Mouse (Mus musculus) lung, postnatal 14 days (tissue): ENCODE measurements around the gene Gpx3.
A peak's percentile ranks its signal among the peaks of the same experiment; 100 is the strongest.
"Not testable (repeated sequence)": the region's sequence is repeated elsewhere in the genome, so short reads cannot be mapped to it uniquely, and the experiment has no call there.

Experiments
- DNase-seq: peaks from one replicate; pipeline ENCODE4 v3.0.0; 2021

The Gpx3 gene

GRCm38 (mm10) chr11:54902333-54903323 is at the start of gene Gpx3:
Gene Gpx3 (plus strand): TSS chr11:54902453.
- peak; percentile 83 for DNase-seq

GRCm38 (mm10) chr11:54858880-54859279 is 43.4 kb upstream of the Gpx3 start:
- DNase-seq, result not testable (repeated sequence)

GRCm38 (mm10) chr11:54859322-54860165 is 42.7 kb upstream of the Gpx3 start:
- no peak for DNase-seq

- peak; percentile 96 for DNase-seq
Measured at GRCm38 (mm10) chr11:54860256-54861038, 41.8 kb upstream of the Gpx3 start, which contains the start of gene Lyrm7. Gene Lyrm7 (minus strand): TSS chr11:54860916.

- no peak for DNase-seq
Measured at GRCm38 (mm10) chr11:54861471-54862420, 40.5 kb upstream of the Gpx3 start.

GRCm38 (mm10) chr11:54862621-54863520 is 39.4 kb upstream of the Gpx3 start:
- DNase-seq, result peak; percentile 67

- DNase-seq, result no peak
Measured at GRCm38 (mm10) chr11:54865330-54866085, 36.7 kb upstream of the Gpx3 start.

- DNase-seq, result peak; percentile 92
Measured at GRCm38 (mm10) chr11:54866119-54867048, 35.9 kb upstream of the Gpx3 start, which contains the start of gene Hint1. Gene Hint1 (plus strand): TSS chr11:54866383.

GRCm38 (mm10) chr11:54867049-54867385 is 35.2 kb upstream of the Gpx3 start:
- no peak for DNase-seq

- DNase-seq, result no peak
Measured at GRCm38 (mm10) chr11:54867903-54868434, 34.3 kb upstream of the Gpx3 start.

GRCm38 (mm10) chr11:54868445-54868844 is 33.8 kb upstream of the Gpx3 start:
- no peak for DNase-seq

GRCm38 (mm10) chr11:54869318-54869717 is 32.9 kb upstream of the Gpx3 start:
- DNase-seq, result no peak

- no peak for DNase-seq
Measured at GRCm38 (mm10) chr11:54871831-54872537, 30.3 kb upstream of the Gpx3 start.

GRCm38 (mm10) chr11:54876031-54876430 is 26.2 kb upstream of the Gpx3 start:
- no peak for DNase-seq

- DNase-seq, result no peak
Measured at GRCm38 (mm10) chr11:54878893-54879292, 23.4 kb upstream of the Gpx3 start.

- DNase-seq, result peak; percentile 73
Measured at GRCm38 (mm10) chr11:54879434-54879833, 22.8 kb upstream of the Gpx3 start.

- DNase-seq, result no peak
Measured at GRCm38 (mm10) chr11:54879922-54880321, 22.3 kb upstream of the Gpx3 start.
